Mouse (Mus musculus) embryonic facial prominence, embryonic 15.5 days (tissue): ENCODE measurements around the gene Mxra7. TPM values are rescaled to one million over a fixed set of nuclear protein-coding genes. Genes with fewer than 3 reads are reported as not detected.
A peak's percentile ranks its signal among the peaks of the same experiment; 100 is the strongest.
"Not testable (repeated sequence)": the region's sequence is repeated elsewhere in the genome, so short reads cannot be mapped to it uniquely, and the experiment has no call there.

Experiments used
- ATAC-seq: fragments of 200-750 bp; cut with Nextera tagmentation; 2 replicates; pipeline ENCODE4 v1.8.0; 2017; ENCODE audit warnings: low read depth, moderate TSS enrichment; ENCODE audit not compliant: insufficient number of reproducible peaks, low FRiP score, low TSS enrichment
- H3K27ac ChIP-seq: fragments of 300-500 bp; sonication (generic); replicated peaks from 2 replicates; pipeline ENCODE4 v1.5.1; 2015; ENCODE audit warnings: mild to moderate bottlenecking, inconsistent platforms
- H3K27me3 ChIP-seq: fragments of 300-500 bp; sonication (generic); 2 replicates; pipeline ENCODE4 v1.6.1; 2015; ENCODE audit warnings: inconsistent platforms
- H3K36me3 ChIP-seq: fragments of 300-500 bp; sonication (generic); 2 replicates; pipeline ENCODE4 v1.6.1; 2015; ENCODE audit warnings: mild to moderate bottlenecking, inconsistent platforms
- H3K4me1 ChIP-seq: fragments of 300-500 bp; sonication (generic); 2 replicates; pipeline ENCODE4 v1.6.1; 2015; ENCODE audit warnings: inconsistent platforms
- H3K4me2 ChIP-seq: fragments of 300-500 bp; sonication (generic); replicated peaks from 2 replicates; pipeline ENCODE4 v1.6.1; 2015; ENCODE audit warnings: mild to moderate bottlenecking, inconsistent platforms
- H3K4me3 ChIP-seq: fragments of 300-500 bp; sonication (generic); replicated peaks from 2 replicates; pipeline ENCODE4 v1.5.1; 2015; ENCODE audit warnings: mild to moderate bottlenecking, inconsistent platforms
- H3K9ac ChIP-seq: fragments of 300-500 bp; sonication (generic); 2 replicates; pipeline ENCODE4 v1.6.1; 2015; ENCODE audit warnings: inconsistent platforms
- H3K9me3 ChIP-seq: fragments of 300-500 bp; sonication (generic); replicated peaks from 2 replicates; pipeline ENCODE4 v1.6.1; 2016; ENCODE audit warnings: inconsistent platforms
- WGBS: fragments of 180-500 bp; shearing (Covaris S2); methylation state at CpG from one replicate; pipeline ENCODE4 v1.1.7; 2015; 5-methylcytosine and 5-hydroxymethylcytosine counted together
- polyA plus RNA-seq: library from polyadenylated mRNA; unstranded; fragments of >200 nt; fragmentation: Nextera tagmentation; extraction: Ambion mirVana; gene quantifications from 2 replicates; pipeline ENCODE4 v1.2.1, GENCODE M21; 2015

The Mxra7 gene
- polyA plus RNA-seq, 1 experiment from 2014 or later: 24.8 TPM

- Histone ChIP-seq H3K27ac (peak within 1 kb of the TSS; percentile 100), H3K9ac (peak within 1 kb of the TSS; percentile 90), H3K4me1 (peaks cover 19% of the 10 kb centered on the region), H3K4me2 (peak within 1 kb of the TSS; percentile 79), H3K27me3 (no peaks in the 10 kb centered on the region), H3K9me3 (no peaks in the 10 kb centered on the region), H3K36me3 (peaks cover 20% of the 10 kb centered on the region), H3K4me3 (peak within 1 kb of the TSS; percentile 98)
- ATAC-seq: peak; percentile 90
- under 1% methylated on average over 74 of the region's 74 CpGs for WGBS
These were observed 25.2 kb upstream of the Mxra7 start, which contains the start of gene Srsf2 for GRCm38 (mm10) chr11:116852891-116853511. Srsf2 (minus strand) TSS chr11:116853094.

GRCm38 (mm10) chr11:116852291-116852890, 24.5 kb upstream of the Mxra7 start, which contains the start of gene Mfsd11:
Mfsd11 (plus strand) TSS chr11:116852440.
- H3K27me3 ChIP-seq: no peaks in the 10 kb centered on the region
- peaks cover 19% of the 10 kb centered on the region for H3K4me1 ChIP-seq
- H3K27ac ChIP-seq: peak within 1 kb of the TSS; percentile 100
- H3K9me3 ChIP-seq: no peaks in the 10 kb centered on the region
- peak within 1 kb of the TSS; percentile 98 for H3K4me3 ChIP-seq
- peak within 1 kb of the TSS; percentile 79 for H3K4me2 ChIP-seq
- ATAC-seq: peak; percentile 71
- peak within 1 kb of the TSS; percentile 90 for H3K9ac ChIP-seq
- peaks cover 26% of the 10 kb centered on the region for H3K36me3 ChIP-seq
- under 1% methylated on average over 76 of the region's 91 CpGs for WGBS

DNA sequence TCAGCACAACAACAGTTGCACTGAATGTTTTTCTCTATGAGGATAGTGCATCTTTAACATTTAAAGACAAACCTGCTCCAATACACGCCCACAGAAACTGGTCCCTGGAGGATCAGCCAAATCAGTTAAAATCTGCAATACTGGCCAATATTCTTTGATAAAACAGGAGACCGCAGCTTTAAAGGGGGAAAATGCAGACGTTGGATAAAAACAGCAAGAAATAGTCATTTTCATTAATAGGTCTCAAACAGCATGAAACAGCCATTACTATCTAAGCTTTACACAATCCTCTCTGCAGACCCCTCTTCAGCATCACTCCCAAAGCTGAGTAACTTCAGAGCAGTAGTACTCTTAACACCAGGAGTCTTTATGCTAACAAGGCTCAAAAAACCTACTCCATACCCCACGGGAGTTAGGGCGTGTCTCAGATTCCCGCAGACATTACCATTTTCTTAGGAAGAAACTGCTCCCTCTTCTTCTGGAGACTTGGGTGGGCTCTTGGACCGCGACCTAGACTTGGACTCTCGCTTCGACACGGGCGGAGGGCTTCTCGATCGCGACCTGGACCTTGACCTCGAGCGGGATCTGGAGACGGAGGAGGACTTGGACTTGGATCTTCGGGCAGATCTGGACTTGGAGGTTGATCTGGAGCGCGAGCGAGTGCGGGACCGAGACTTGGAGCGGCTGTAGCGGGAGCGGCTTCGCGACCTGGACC, 23.9 kb upstream of the Mxra7 start:
- no peak for ATAC-seq
- H3K4me2 ChIP-seq: peak overlapping the region; percentile 79

GRCm38 (mm10) chr11:116850833-116851477, 23.1 kb upstream of the Mxra7 start:
- Histone ChIP-seq H3K4me1 (peaks cover 27% of the 10 kb centered on the region), H3K27ac (peak overlapping the region; percentile 100; the same call in 1 of the 2 replicates), H3K9ac (peak overlapping the region; percentile 90), H3K36me3 (peaks cover 27% of the 10 kb centered on the region), H3K4me2 (peak overlapping the region; percentile 79), H3K27me3 (no peaks in the 10 kb centered on the region), H3K9me3 (no peaks in the 10 kb centered on the region), H3K4me3 (peak overlapping the region; percentile 98)
- 24% methylated on average over 6 of the region's 6 CpGs for WGBS
- ATAC-seq: no peak

More for the DNA sequence above, 23.9 kb upstream of the Mxra7 start:
- Histone ChIP-seq H3K9ac (peak overlapping the region; percentile 90), H3K4me1 (peaks cover 20% of the 10 kb centered on the region), H3K27ac (peak overlapping the region; percentile 100), H3K36me3 (peaks cover 27% of the 10 kb centered on the region), H3K4me3 (peak overlapping the region; percentile 98), H3K9me3 (no peaks in the 10 kb centered on the region), H3K27me3 (no peaks in the 10 kb centered on the region)
- WGBS: under 1% methylated on average over 29 of the region's 29 CpGs

- ATAC-seq: no peak
- 51% methylated on average over 4 of the region's 4 CpGs for WGBS
- Histone ChIP-seq H3K9me3 (no peaks in the 10 kb centered on the region), H3K9ac (no peak overlapping the region), H3K27ac (no peak overlapping the region), H3K4me3 (0 out of 2 replicates have a peak overlapping the region, but pooled peaks have one; percentile 9), H3K36me3 (peaks cover 24% of the 10 kb centered on the region), H3K4me2 (peak overlapping the region; percentile 79), H3K4me1 (peaks cover 25% of the 10 kb centered on the region), H3K27me3 (no peaks in the 10 kb centered on the region)
These were observed 22.2 kb upstream of the Mxra7 start for GRCm38 (mm10) chr11:116850085-116850484.

GRCm38 (mm10) chr11:116849587-116849986, 21.7 kb upstream of the Mxra7 start:
- ATAC-seq: no peak
- H3K9ac ChIP-seq: no peak overlapping the region
- no peaks in the 10 kb centered on the region for H3K27me3 ChIP-seq
- H3K27ac ChIP-seq: no peak overlapping the region
- peaks cover 21% of the 10 kb centered on the region for H3K4me1 ChIP-seq
- H3K4me3 ChIP-seq: no peak overlapping the region
- H3K36me3 ChIP-seq: peaks cover 24% of the 10 kb centered on the region
- no peak overlapping the region for H3K4me2 ChIP-seq
- no peaks in the 10 kb centered on the region for H3K9me3 ChIP-seq

GRCm38 (mm10) chr11:116848877-116849178, 21.0 kb upstream of the Mxra7 start:
- H3K9me3 ChIP-seq, ATAC-seq, H3K27ac ChIP-seq, H3K4me3 ChIP-seq, H3K27me3 ChIP-seq, H3K9ac ChIP-seq, H3K4me2 ChIP-seq: not testable (repeated sequence)
- WGBS: 67% methylated on average over 2 of the region's 2 CpGs
- peaks cover 25% of the 10 kb centered on the region for H3K4me1 ChIP-seq
- peaks cover 24% of the 10 kb centered on the region for H3K36me3 ChIP-seq

- WGBS: 72% methylated on average over 5 of the region's 5 CpGs
- no peak overlapping the region for H3K4me3 ChIP-seq
- no peaks in the 10 kb centered on the region for H3K9me3 ChIP-seq
- no peak overlapping the region for H3K4me2 ChIP-seq
- no peaks in the 10 kb centered on the region for H3K27me3 ChIP-seq
- H3K9ac ChIP-seq: no peak overlapping the region
- no peak for ATAC-seq
- H3K4me1 ChIP-seq: peaks cover 26% of the 10 kb centered on the region
- 0 out of 2 replicates have a peak overlapping the region, but pooled peaks have one; percentile 28 for H3K27ac ChIP-seq
- peaks cover 24% of the 10 kb centered on the region for H3K36me3 ChIP-seq
These were observed 20.4 kb upstream of the Mxra7 start for GRCm38 (mm10) chr11:116848086-116848876.

- H3K27ac ChIP-seq: peak overlapping the region; percentile 13
These were observed 19.6 kb upstream of the Mxra7 start for GRCm38 (mm10) chr11:116847187-116848085.

More at GRCm38 (mm10) chr11:116847187-116848085, 19.6 kb upstream of the Mxra7 start:
- Histone ChIP-seq H3K4me2 (no peak overlapping the region), H3K9ac (no peak overlapping the region), H3K4me3 (no peak overlapping the region), H3K36me3 (peaks cover 24% of the 10 kb centered on the region), H3K9me3 (no peaks in the 10 kb centered on the region), H3K4me1 (peaks cover 26% of the 10 kb centered on the region), H3K27me3 (no peaks in the 10 kb centered on the region)
- ATAC-seq: no peak
- 84% methylated on average over 3 of the region's 3 CpGs for whole genome bisulfite sequencing
